Mouse (Mus musculus) midbrain, embryonic 12.5 days (tissue): ENCODE measurements around the gene Cdsn. TPM values are rescaled to one million over a fixed set of nuclear protein-coding genes. Genes with fewer than 3 reads are reported as not detected.

Experiments
- ATAC-seq: fragments of 200-750 bp; cut with Nextera tagmentation; 2 replicates; pipeline ENCODE4 v1.8.0; 2017; ENCODE audit warnings: low read depth, moderate TSS enrichment, moderate library complexity; ENCODE audit not compliant: low FRiP score
- H3K27ac ChIP-seq: fragments of 300-500 bp; sonication (generic); replicated peaks from 2 replicates; pipeline ENCODE4 v1.5.1; 2016; ENCODE audit warnings: mild to moderate bottlenecking
- H3K27me3 ChIP-seq: fragments of 300-500 bp; sonication (generic); 2 replicates; pipeline ENCODE4 v1.6.1; 2016; ENCODE audit warnings: mild to moderate bottlenecking
- H3K36me3 ChIP-seq: fragments of 300-500 bp; sonication (generic); 2 replicates; pipeline ENCODE4 v1.6.1; 2016
- H3K4me1 ChIP-seq: fragments of 300-500 bp; sonication (generic); 2 replicates; pipeline ENCODE4 v1.6.1; 2016
- H3K4me2 ChIP-seq: fragments of 300-500 bp; sonication (generic); replicated peaks from 2 replicates; pipeline ENCODE4 v1.6.1; 2016; ENCODE audit warnings: mild to moderate bottlenecking, moderate library complexity
- H3K4me3 ChIP-seq: fragments of 300-500 bp; sonication (generic); 2 replicates; pipeline ENCODE4 v1.5.1; 2016; ENCODE audit warnings: mild to moderate bottlenecking
- H3K9ac ChIP-seq: fragments of 300-500 bp; sonication (generic); replicated peaks from 2 replicates; pipeline ENCODE4 v1.6.1; 2016; ENCODE audit warnings: mild to moderate bottlenecking, moderate library complexity
- H3K9me3 ChIP-seq: fragments of 300-500 bp; sonication (generic); 2 replicates; pipeline ENCODE4 v1.6.1; 2016; ENCODE audit warnings: mild to moderate bottlenecking
- WGBS: fragments of 180-500 bp; shearing (Covaris S2); methylation state at CpG from one replicate; pipeline ENCODE4 v1.1.7; 2016; 5-methylcytosine and 5-hydroxymethylcytosine counted together
- polyA plus RNA-seq: library from polyadenylated mRNA; unstranded; fragments of >200 nt; fragmentation: Nextera tagmentation; extraction: Ambion mirVana; gene quantifications from 2 replicates; pipeline ENCODE4 v1.2.1, GENCODE M21; 2016

The Cdsn gene
- polyA plus RNA-seq, 1 experiment from 2014 or later = 0.06 TPM

GRCm38 (mm10) chr17:35584330-35584937, 32.5 kb downstream of the Cdsn start:
- H3K36me3 ChIP-seq = no peaks in the 10 kb centered on the region
- H3K4me1 ChIP-seq = peaks cover 8% of the 10 kb centered on the region
- ATAC-seq = no peak
- peaks cover 25% of the 10 kb centered on the region for H3K27me3 ChIP-seq
- 0 out of 2 replicates have a peak, but pooled peaks cover 7% of the 10 kb centered on the region for H3K9me3 ChIP-seq
- 18% methylated on average over 16 of the region's 16 CpGs for WGBS
- no peak overlapping the region for H3K4me3 ChIP-seq
- H3K9ac ChIP-seq = no peak overlapping the region
- peak overlapping the region; percentile 35; the same call in 1 of the 2 replicates for H3K4me2 ChIP-seq
- H3K27ac ChIP-seq = no peak overlapping the region

GRCm38 (mm10) chr17:35587291-35587690, 35.4 kb downstream of the Cdsn start:
- Histone ChIP-seq H3K27me3 (peaks cover 31% of the 10 kb centered on the region), H3K4me1 (peaks cover 8% of the 10 kb centered on the region), H3K9ac (no peak overlapping the region), H3K4me3 (no peak overlapping the region), H3K27ac (no peak overlapping the region), H3K36me3 (no peaks in the 10 kb centered on the region), H3K9me3 (0 out of 2 replicates have a peak, but pooled peaks cover 3% of the 10 kb centered on the region), H3K4me2 (no peak overlapping the region)
- ATAC-seq = no peak
- 76% methylated on average over 1 of the region's 1 CpGs for WGBS

GRCm38 (mm10) chr17:35588387-35588786, 36.5 kb downstream of the Cdsn start:
- WGBS = 5% methylated on average over 4 of the region's 4 CpGs

GRCm38 (mm10) chr17:35590410-35591218, 38.7 kb downstream of the Cdsn start:
- H3K4me3 ChIP-seq = no peak overlapping the region
- no peaks in the 10 kb centered on the region for H3K36me3 ChIP-seq
- WGBS = 61% methylated on average over 21 of the region's 21 CpGs
- peaks cover 19% of the 10 kb centered on the region for H3K27me3 ChIP-seq
- H3K9me3 ChIP-seq = 0 out of 2 replicates have a peak, but pooled peaks cover 3% of the 10 kb centered on the region
- H3K4me2 ChIP-seq = no peak overlapping the region
- ATAC-seq = no peak
- no peak overlapping the region for H3K9ac ChIP-seq
- no peak overlapping the region for H3K27ac ChIP-seq
- peaks cover 4% of the 10 kb centered on the region; the same call in 1 of the 2 replicates for H3K4me1 ChIP-seq

More at GRCm38 (mm10) chr17:35588387-35588786, 36.5 kb downstream of the Cdsn start:
- Histone ChIP-seq H3K9me3 (0 out of 2 replicates have a peak, but pooled peaks cover 3% of the 10 kb centered on the region), H3K4me3 (no peak overlapping the region), H3K27me3 (peaks cover 31% of the 10 kb centered on the region), H3K4me2 (no peak overlapping the region), H3K4me1 (peaks cover 8% of the 10 kb centered on the region), H3K27ac (no peak overlapping the region; the same call in 1 of the 2 replicates), H3K9ac (no peak overlapping the region), H3K36me3 (no peaks in the 10 kb centered on the region)
- no peak for ATAC-seq

GRCm38 (mm10) chr17:35591219-35591578, 39.3 kb downstream of the Cdsn start:
- Histone ChIP-seq H3K4me3 (no peak overlapping the region), H3K4me1 (peaks cover 4% of the 10 kb centered on the region; the same call in 1 of the 2 replicates), H3K27ac (no peak overlapping the region), H3K9ac (no peak overlapping the region), H3K27me3 (peaks cover 13% of the 10 kb centered on the region), H3K9me3 (0 out of 2 replicates have a peak, but pooled peaks cover 3% of the 10 kb centered on the region), H3K36me3 (no peaks in the 10 kb centered on the region), H3K4me2 (no peak overlapping the region)
- ATAC-seq = no peak
- 86% methylated on average over 7 of the region's 7 CpGs for WGBS

GRCm38 (mm10) chr17:35591731-35592130, 39.8 kb downstream of the Cdsn start:
- no peaks in the 10 kb centered on the region for H3K36me3 ChIP-seq
- H3K27ac ChIP-seq = no peak overlapping the region
- no peak overlapping the region for H3K4me3 ChIP-seq
- peaks cover 9% of the 10 kb centered on the region for H3K27me3 ChIP-seq
- no peak for ATAC-seq
- peaks cover 4% of the 10 kb centered on the region; the same call in 1 of the 2 replicates for H3K4me1 ChIP-seq
- no peak overlapping the region for H3K4me2 ChIP-seq
- 96% methylated on average over 15 of the region's 15 CpGs for WGBS
- H3K9me3 ChIP-seq = 0 out of 2 replicates have a peak, but pooled peaks cover 3% of the 10 kb centered on the region
- H3K9ac ChIP-seq = no peak overlapping the region

- peaks cover 5% of the 10 kb centered on the region; the same call in 1 of the 2 replicates for H3K9me3 ChIP-seq
- H3K4me1 ChIP-seq = peaks cover 4% of the 10 kb centered on the region; the same call in 1 of the 2 replicates
- H3K36me3 ChIP-seq = no peaks in the 10 kb centered on the region
- peaks cover 6% of the 10 kb centered on the region for H3K27me3 ChIP-seq
- H3K27ac ChIP-seq = no peak overlapping the region
- no peak overlapping the region for H3K4me3 ChIP-seq
- H3K4me2 ChIP-seq = no peak overlapping the region
- WGBS = 88% methylated on average over 9 of the region's 9 CpGs
- no peak overlapping the region for H3K9ac ChIP-seq
- no peak for ATAC-seq
Measured at GRCm38 (mm10) chr17:35592131-35592530, 40.2 kb downstream of the Cdsn start.

- peaks cover 5% of the 10 kb centered on the region; the same call in 1 of the 2 replicates for H3K9me3 ChIP-seq
- peaks cover 6% of the 10 kb centered on the region for H3K27me3 ChIP-seq
- H3K36me3 ChIP-seq = no peaks in the 10 kb centered on the region
- H3K27ac ChIP-seq = no peak overlapping the region
- H3K4me1 ChIP-seq = no peaks in the 10 kb centered on the region
- H3K4me3 ChIP-seq = no peak overlapping the region
- WGBS = 39% methylated on average over 4 of the region's 4 CpGs
- H3K4me2 ChIP-seq = no peak overlapping the region
- no peak overlapping the region for H3K9ac ChIP-seq
- no peak for ATAC-seq
Measured at GRCm38 (mm10) chr17:35593786-35594185, 41.9 kb downstream of the Cdsn start.

- H3K4me3 ChIP-seq = no peak overlapping the region
- no peak overlapping the region for H3K4me2 ChIP-seq
- WGBS = 88% methylated on average over 7 of the region's 7 CpGs
- ATAC-seq = no peak
- peaks cover 6% of the 10 kb centered on the region for H3K27me3 ChIP-seq
- H3K9me3 ChIP-seq = peaks cover 5% of the 10 kb centered on the region; the same call in 1 of the 2 replicates
- H3K27ac ChIP-seq = no peak overlapping the region
- no peaks in the 10 kb centered on the region for H3K4me1 ChIP-seq
- no peak overlapping the region for H3K9ac ChIP-seq
- no peaks in the 10 kb centered on the region for H3K36me3 ChIP-seq
Measured at GRCm38 (mm10) chr17:35594456-35594855, 42.5 kb downstream of the Cdsn start.

GRCm38 (mm10) chr17:35597399-35597798, 45.5 kb downstream of the Cdsn start:
- Histone ChIP-seq H3K27me3 (no peaks in the 10 kb centered on the region; the same call in 1 of the 2 replicates), H3K4me3 (no peak overlapping the region), H3K27ac (no peak overlapping the region), H3K9ac (no peak overlapping the region), H3K4me1 (no peaks in the 10 kb centered on the region), H3K36me3 (no peaks in the 10 kb centered on the region), H3K4me2 (no peak overlapping the region), H3K9me3 (peaks cover 5% of the 10 kb centered on the region; the same call in 1 of the 2 replicates)
- WGBS = 91% methylated on average over 3 of the region's 3 CpGs
- no peak for ATAC-seq

GRCm38 (mm10) chr17:35601249-35601648, 49.3 kb downstream of the Cdsn start, which contains the start of gene Sfta2:
TSS of gene Sfta2 (plus strand) at chr17:35601549.
- no peak within 1 kb of the TSS for H3K4me2 ChIP-seq
- H3K27ac ChIP-seq = no peak within 1 kb of the TSS
- peaks cover 5% of the 10 kb centered on the region; the same call in 1 of the 2 replicates for H3K9me3 ChIP-seq
- 66% methylated on average over 2 of the region's 2 CpGs for WGBS
- no peak for ATAC-seq
- no peak within 1 kb of the TSS for H3K9ac ChIP-seq
- no peaks in the 10 kb centered on the region for H3K4me1 ChIP-seq
- no peak within 1 kb of the TSS for H3K4me3 ChIP-seq
- no peaks in the 10 kb centered on the region; the same call in 1 of the 2 replicates for H3K27me3 ChIP-seq
- no peaks in the 10 kb centered on the region for H3K36me3 ChIP-seq
